Mouse (Mus musculus) activated CD4-positive, CD25-positive, alpha-beta regulatory T cell, adult 4 months (primary cell): ENCODE measurements at regions not wholly inside any gene's neighbourhood (a gene's known extent, or its start where the extent isn't known, plus 50 kb on each side); places are given as distances from the start of the nearest gene placed in this dataset.
"Not testable (repeated sequence)": the region's sequence is repeated elsewhere in the genome, so short reads cannot be mapped to it uniquely, and the experiment has no call there.

Source experiments
- ATAC-seq: one replicate; pipeline ENCODE4 v1.8.0; 2017

- no peak for ATAC-seq
Observed at GRCm38 (mm10) chr9:33475106-33475505, 839.1 kb downstream of the Ets1 start.

- ATAC-seq: no peak
Observed at GRCm38 (mm10) chr9:33482845-33483540, 847.0 kb downstream of the Ets1 start.

- no peak for ATAC-seq
Observed at GRCm38 (mm10) chr9:33483541-33483846, 847.5 kb downstream of the Ets1 start.

- ATAC-seq: no peak
Observed at GRCm38 (mm10) chr9:33533101-33533810, 897.2 kb downstream of the Ets1 start.

- ATAC-seq: no peak
Observed at GRCm38 (mm10) chr9:33543301-33543700, 907.3 kb downstream of the Ets1 start.

- ATAC-seq: no peak
Observed at GRCm38 (mm10) chr9:33546126-33546737, 910.2 kb downstream of the Ets1 start.

GRCm38 (mm10) chr9:33549395-33549794, 913.4 kb downstream of the Ets1 start:
- no peak for ATAC-seq

- no peak for ATAC-seq
Observed at GRCm38 (mm10) chr9:33571990-33572389, 913.7 kb upstream of the Kirrel3 start.

- ATAC-seq: no peak
Observed at GRCm38 (mm10) chr9:33611511-33611910, 874.2 kb upstream of the Kirrel3 start.

- ATAC-seq: no peak
Observed at GRCm38 (mm10) chr9:33624378-33624777, 861.3 kb upstream of the Kirrel3 start.

GRCm38 (mm10) chr9:33629731-33630473, 855.8 kb upstream of the Kirrel3 start:
- no peak for ATAC-seq

GRCm38 (mm10) chr9:33662978-33663377, 822.7 kb upstream of the Kirrel3 start:
- ATAC-seq: no peak

- no peak for ATAC-seq
Observed at GRCm38 (mm10) chr9:33681129-33681528, 804.6 kb upstream of the Kirrel3 start.

- no peak for ATAC-seq
Observed at GRCm38 (mm10) chr9:33691731-33692130, 794.0 kb upstream of the Kirrel3 start.

GRCm38 (mm10) chr9:33717614-33718013, 768.1 kb upstream of the Kirrel3 start:
- no peak for ATAC-seq

- no peak for ATAC-seq
Observed at GRCm38 (mm10) chr9:33724811-33725210, 760.9 kb upstream of the Kirrel3 start.

- not testable (repeated sequence) for ATAC-seq
Observed at GRCm38 (mm10) chr9:33728058-33728457, 757.6 kb upstream of the Kirrel3 start.

GRCm38 (mm10) chr9:33760701-33761100, 725.0 kb upstream of the Kirrel3 start:
- no peak for ATAC-seq

- no peak for ATAC-seq
Observed at GRCm38 (mm10) chr9:33766235-33766634, 719.5 kb upstream of the Kirrel3 start.

GRCm38 (mm10) chr9:33769811-33770210, 715.9 kb upstream of the Kirrel3 start:
- no peak for ATAC-seq

GRCm38 (mm10) chr9:33774178-33774577, 711.5 kb upstream of the Kirrel3 start:
- ATAC-seq: no peak

- ATAC-seq: no peak
Observed at GRCm38 (mm10) chr9:33790617-33791016, 695.1 kb upstream of the Kirrel3 start.

GRCm38 (mm10) chr9:33800250-33800649, 685.4 kb upstream of the Kirrel3 start:
- no peak for ATAC-seq
